Mouse (Mus musculus): ENCODE data around the gene Fli1. TPM values are rescaled to one million over a fixed set of nuclear protein-coding genes. Genes with fewer than 3 reads are reported as not detected.

Gene Fli1
- total RNA-seq (2023), result 99.8 TPM

DNA sequence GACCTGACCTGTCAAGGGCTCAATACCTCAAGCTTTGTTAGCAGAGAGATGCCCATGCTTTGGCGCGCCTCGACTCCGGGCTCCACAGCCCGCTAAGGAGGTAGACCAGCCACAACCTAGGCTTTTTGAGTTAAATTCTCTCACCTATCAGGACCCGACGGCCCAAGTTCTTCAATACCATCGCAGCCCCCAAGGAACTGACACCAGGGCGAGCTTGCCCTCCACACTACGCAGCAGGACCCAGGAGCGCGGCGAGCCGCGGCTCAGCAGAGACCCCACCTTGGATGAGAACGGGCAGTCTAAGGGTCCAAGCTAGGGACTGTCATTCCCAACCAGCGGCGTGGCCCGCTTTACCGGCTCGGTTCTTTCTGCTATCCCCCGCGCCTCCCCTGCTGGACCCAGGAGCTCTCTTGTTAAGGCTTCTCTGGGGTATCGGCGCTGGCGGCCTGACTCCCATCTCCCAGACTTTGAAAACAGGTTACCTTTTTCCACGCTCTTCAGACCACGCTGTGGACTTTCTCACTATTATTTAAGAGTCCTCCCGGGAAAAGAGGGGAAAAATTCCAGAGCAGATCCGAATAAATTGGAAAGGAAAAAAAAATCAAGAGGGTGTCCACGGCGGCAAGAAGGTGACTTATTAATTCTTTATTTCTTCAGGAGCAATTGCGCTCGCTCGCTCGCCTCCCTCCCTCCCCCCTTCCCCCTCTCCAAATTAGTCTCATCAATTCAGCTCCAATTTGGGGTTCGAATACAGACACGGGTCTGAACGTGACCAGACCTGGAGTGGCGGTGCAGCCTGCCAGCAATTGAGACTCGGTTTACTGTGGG, at the start of gene Fli1:
Gene Fli1 (minus strand): TSS at position 650 of the 828 bp plus-strand sequence.

Other genes with a start within 250 kb of the Fli1 start
- gene Kcnj5, start 198.5 kb downstream of the Fli1 start, total RNA-seq (2023), result not detected
- 0.41 TPM for gene Kcnj1, start 170.4 kb downstream of the Fli1 start, total RNA-seq (2023)
- 969 TPM for gene Ets1, start 93.4 kb upstream of the Fli1 start, total RNA-seq (2023)